Mouse (Mus musculus) bone marrow macrophage, adult 2 months (primary cell): ENCODE results near the gene Cd22.

ENCODE experiments used
- CTCF ChIP-seq: IDR thresholded peaks from 2 replicates; pipeline ENCODE4 v1.5.1; 2012; ENCODE audit warnings: low read depth, mild to moderate bottlenecking, low read length, moderate library complexity
- POLR2A ChIP-seq: IDR thresholded peaks from 2 replicates; pipeline ENCODE4 v1.6.1; 2012; ENCODE audit warnings: mild to moderate bottlenecking, low read depth, low read length, borderline replicate concordance

- TF ChIP-seq POLR2A (no peak), CTCF (no peak)
These were observed at the start of gene Cd22 for GRCm38 (mm10) chr7:30880176-30880575.
